Mouse (Mus musculus) mesoderm, embryonic 11.5 days (tissue): ENCODE measurements at regions not wholly inside any gene's neighbourhood (a gene's known extent, or its start where the extent isn't known, plus 50 kb on each side); places are given as distances from the start of the nearest gene placed in this dataset.

Source experiments
- DNase-seq: peaks from one replicate; pipeline ENCODE4 v3.0.0-alpha.2; 2012; ENCODE audit warnings: low read depth, low spot score

DNA sequence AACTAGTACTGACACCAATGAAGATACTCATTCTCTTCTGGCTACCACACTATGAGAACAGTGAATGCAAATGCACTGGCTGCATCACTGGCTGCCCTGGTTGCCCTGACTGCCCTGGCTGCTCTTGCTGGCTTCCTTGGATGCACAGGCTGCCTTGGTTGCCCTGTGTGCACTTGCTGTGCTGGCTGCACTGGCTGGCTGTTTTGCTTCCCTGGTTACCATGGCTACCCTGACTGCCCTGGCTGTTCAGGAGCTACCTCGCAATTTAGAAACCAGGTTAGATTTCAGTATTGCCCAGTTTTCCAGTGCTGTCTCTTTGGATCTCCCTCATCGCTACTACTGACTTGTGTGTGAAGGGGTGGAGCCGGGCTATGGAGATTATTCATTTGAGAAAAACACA lies 175.7 kb downstream of the Fat4 start:
- no peak for DNase-seq

DNA sequence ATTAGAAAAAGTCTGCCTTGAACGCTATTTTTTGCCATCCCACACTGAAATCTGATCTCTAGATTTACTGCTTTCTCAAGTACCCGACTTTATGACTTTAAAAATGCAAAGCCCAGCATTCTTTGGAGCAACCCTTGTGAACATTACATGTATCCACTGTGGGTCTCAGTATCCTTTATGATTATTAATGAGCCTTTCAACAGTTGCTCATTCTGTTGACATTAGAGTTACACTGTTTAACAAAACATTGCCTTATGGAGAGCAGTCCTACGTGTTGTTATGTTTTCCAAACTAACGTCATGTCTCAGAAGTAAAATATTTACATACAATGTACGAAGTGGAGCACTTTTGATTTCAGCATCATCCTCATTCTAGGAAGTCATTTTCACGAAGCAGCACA lies 178.7 kb downstream of the Fat4 start:
- no peak for DNase-seq

GRCm38 (mm10) chr3:39069011-39069410 lies 182.3 kb downstream of the Fat4 start:
- no peak for DNase-seq

GRCm38 (mm10) chr3:39082678-39083270 lies 196.0 kb downstream of the Fat4 start:
- no peak for DNase-seq

DNA sequence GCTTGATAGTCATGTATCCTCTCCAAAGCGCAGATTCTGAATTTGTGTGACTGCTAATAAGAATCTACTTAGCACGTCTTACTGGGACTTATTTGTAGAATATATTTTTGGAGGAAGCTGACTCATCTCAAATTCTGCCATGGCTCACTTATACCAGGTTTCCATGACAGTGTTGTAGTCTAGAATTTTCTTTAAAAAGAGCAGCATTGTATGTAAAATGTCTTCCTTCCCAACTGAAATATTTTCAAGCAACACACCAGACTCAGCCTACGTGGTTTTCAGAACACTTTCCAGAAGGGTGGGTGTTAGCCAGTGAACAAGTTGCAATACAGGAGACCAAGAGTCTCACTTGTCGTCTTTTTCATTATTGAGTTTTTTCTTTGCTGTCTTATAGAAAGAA lies 202.2 kb downstream of the Fat4 start:
- no peak for DNase-seq

DNA sequence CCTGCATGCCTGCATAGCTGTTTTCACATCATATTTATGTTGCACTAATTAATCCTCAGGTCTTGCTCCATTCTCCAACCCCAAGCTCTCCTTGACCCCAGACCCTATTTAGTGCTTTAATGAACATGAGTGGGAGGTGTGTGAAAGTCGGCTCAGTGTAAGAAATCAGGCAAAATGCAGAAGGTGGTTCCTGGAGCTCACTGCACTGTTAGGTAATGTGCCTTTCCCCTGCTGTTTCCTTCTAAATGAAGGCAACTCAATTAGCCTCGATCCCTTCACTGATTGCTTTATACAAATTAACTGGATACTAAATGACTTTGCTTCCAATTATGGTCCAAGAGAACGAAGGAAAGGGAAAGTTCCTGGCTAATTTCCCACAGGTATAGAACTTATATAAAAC lies 215.6 kb downstream of the Fat4 start:
- DNase-seq: no peak

- DNase-seq: no peak
These were observed 223.1 kb downstream of the Fat4 start for GRCm38 (mm10) chr3:39109756-39110392.

DNA sequence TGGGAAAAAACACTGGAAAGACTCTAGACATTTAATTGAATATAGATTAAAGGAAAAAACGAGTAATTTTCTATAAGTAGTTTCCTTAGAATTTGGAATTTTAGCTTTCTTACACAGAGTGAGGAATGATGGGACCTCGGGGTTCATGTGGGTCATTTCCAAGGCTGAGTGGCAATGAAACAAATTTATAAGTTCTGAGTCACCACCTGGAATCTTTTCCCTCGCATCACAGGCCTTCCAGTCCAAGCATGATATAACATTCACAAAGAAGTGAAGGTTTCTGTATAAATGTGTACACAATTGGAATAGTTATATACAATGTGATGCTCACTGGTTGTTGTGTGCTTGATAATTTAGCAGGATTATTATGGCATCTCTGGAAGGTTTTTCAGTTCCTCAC lies 227.3 kb downstream of the Fat4 start:
- DNase-seq: no peak

- DNase-seq: no peak
These were observed 228.1 kb downstream of the Fat4 start for GRCm38 (mm10) chr3:39114826-39115225.

GRCm38 (mm10) chr3:39115441-39115840 lies 228.7 kb downstream of the Fat4 start:
- no peak for DNase-seq

GRCm38 (mm10) chr3:39122250-39122649 lies 235.5 kb downstream of the Fat4 start:
- DNase-seq: no peak

GRCm38 (mm10) chr3:39130532-39130931 lies 243.8 kb downstream of the Fat4 start:
- DNase-seq: no peak

- DNase-seq: no peak
These were observed 278.4 kb downstream of the Fat4 start for GRCm38 (mm10) chr3:39165006-39165667.

- no peak for DNase-seq
These were observed 295.9 kb downstream of the Fat4 start for GRCm38 (mm10) chr3:39182646-39183045.

DNA sequence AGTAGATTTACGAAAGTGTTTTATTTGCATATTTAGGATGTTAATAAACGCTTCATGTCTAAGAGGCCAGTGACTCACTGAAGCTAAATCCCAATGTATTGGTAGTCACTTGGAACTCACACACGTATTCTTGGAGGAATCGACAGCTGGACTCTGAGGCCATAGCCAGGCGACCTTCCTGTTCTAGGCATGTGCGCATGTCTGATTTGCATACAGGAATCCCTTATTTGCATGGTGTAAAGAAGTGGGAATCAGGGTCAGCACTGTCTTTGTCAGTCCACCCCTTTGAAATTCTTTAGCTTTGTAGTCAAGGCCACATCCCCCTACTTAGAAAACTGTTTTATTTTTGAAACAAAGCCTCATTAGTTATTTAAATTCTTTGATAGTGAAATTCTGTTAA lies 308.4 kb downstream of the Fat4 start:
- DNase-seq: no peak

DNA sequence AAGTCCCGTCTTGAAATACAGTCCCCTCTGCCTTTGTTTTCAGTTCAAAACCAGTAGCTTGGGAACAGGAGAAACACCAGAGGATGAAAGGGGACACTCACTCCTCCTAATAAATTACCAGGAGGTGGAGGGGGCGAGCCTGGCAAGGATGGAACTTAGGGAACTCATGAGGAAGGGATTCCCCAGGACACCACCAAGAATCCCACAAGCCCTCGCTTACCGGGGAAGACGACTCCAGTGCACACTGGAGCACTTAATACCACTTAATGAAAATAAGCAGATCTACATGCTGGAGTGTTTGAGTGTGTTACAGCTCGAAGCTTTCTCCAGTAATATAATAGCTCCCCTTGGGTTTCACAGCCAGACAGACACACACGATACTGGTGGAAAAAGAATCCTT lies 315.9 kb downstream of the Fat4 start:
- no peak for DNase-seq

DNA sequence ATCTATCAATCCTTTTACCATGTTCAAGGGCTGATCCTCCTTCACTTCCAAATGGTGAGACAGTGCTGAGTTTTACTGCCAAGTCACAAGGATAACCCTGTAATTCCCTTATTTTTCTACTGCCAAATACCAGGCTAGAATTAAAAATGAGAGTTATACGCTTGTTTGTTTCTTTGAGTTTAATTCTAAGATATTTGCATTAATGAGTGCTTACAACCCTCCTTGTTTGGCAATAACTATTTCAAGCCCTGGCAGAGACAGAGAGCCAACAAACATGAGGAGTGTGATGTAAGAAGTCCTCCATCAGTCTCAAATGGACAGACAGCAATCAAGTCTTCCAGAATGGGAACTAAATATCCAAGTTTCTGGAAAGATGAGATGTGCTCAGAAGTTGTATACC lies 321.9 kb downstream of the Fat4 start:
- DNase-seq: no peak

DNA sequence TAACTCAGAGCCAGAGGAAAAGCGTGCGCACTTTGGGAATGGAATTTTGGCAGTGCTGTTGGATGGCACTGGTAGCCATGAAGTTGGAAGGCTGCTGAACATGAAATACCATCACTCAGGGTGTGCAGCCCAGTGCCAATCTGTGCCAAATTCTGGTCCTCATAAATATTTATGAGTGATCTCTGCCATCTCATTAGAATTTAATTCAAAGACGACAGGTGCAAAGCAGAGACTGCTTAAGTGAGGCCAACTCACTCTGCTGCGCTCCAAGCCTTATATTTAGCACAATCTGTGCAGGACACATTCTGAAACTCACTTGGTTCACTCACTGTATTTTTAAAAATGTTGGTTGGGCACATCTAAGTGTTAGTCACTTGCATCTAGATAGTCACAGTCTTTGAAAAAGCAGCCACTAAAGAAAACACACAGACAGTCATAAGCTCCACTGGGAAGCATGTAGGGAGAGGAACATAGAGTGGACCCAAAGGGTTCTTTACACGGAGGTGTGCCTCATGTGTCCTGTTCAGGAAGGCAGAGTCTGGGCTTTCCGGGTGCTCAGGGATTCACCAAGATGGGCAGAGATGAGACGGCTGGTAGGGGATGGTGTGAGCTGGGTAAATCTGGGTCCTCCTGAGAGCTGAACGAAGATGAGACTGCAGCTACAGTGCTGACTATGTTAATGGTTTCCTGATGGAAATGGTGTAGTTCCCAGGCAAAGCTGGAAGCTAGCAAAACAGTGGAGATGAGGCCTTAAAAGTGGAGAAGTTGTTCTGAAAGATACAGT lies 322.8 kb downstream of the Fat4 start:
- DNase-seq: no peak

DNA sequence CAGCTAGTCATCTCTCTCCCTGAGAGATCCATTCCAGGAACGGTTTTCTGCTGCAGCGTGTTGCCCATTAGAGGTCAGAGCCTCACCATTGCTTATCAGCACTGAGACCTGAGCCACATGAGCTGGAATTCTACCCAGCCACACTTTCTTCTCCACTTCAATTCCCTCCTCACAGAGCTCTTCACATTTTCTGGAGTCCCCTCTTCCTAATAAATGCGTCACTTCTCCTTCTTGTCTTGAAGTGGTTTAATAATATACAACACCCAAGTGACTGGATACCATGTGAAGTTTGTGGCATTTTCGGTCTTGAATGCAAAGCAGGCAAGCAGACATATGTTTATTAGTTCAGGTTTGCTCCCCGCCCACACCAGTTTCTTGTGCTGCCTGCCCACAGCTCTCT lies 324.9 kb downstream of the Fat4 start:
- DNase-seq: no peak

- DNase-seq: peak; percentile 62
These were observed 333.4 kb downstream of the Fat4 start for GRCm38 (mm10) chr3:39220011-39220706.

- DNase-seq: no peak
These were observed 333.9 kb downstream of the Fat4 start for GRCm38 (mm10) chr3:39220707-39221034.

DNA sequence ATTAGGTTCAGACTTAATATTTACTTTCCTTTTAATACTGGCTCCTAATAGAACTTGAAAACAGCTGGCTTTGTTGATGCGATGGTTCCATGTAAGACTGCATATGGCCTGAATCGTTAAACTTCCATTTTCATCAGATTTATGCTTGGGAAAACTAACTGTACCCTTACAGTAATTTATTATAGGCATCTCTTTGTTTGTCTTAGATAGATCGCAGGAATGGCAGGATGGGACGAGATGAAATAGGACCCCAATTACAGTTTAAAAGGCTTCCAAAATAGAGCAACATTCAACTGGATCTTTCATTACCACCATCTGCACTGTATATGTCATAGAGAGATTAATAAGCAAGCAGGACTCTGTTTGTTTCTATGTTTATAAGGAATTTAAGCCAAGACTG lies 335.3 kb downstream of the Fat4 start:
- no peak for DNase-seq
